Mouse (Mus musculus) cerebellum, adult 2 months (tissue): Measurements from ENCODE around the gene Stard13.

ENCODE experiments used
- CTCF ChIP-seq: fragments of 200-500 bp; IDR thresholded peaks from 2 replicates; pipeline ENCODE4 v1.5.1; 2011; ENCODE audit warnings: low read depth, mild to moderate bottlenecking, control low read depth, low read length, moderate library complexity, borderline replicate concordance; ENCODE audit not compliant: insufficient read depth
- POLR2A ChIP-seq: fragments of 200-500 bp; IDR thresholded peaks from 2 replicates; pipeline ENCODE4 v1.6.1; 2011; ENCODE audit warnings: low read length, control low read depth, borderline replicate concordance; ENCODE audit not compliant: insufficient read depth

- TF ChIP-seq CTCF (no peak), POLR2A (no peak)
These were observed 5.2 kb downstream of the Stard13 start for GRCm38 (mm10) chr5:151228367-151229005.
